Mouse (Mus musculus): ENCODE results near the gene Hdac7.

Gene Hdac7

DNA sequence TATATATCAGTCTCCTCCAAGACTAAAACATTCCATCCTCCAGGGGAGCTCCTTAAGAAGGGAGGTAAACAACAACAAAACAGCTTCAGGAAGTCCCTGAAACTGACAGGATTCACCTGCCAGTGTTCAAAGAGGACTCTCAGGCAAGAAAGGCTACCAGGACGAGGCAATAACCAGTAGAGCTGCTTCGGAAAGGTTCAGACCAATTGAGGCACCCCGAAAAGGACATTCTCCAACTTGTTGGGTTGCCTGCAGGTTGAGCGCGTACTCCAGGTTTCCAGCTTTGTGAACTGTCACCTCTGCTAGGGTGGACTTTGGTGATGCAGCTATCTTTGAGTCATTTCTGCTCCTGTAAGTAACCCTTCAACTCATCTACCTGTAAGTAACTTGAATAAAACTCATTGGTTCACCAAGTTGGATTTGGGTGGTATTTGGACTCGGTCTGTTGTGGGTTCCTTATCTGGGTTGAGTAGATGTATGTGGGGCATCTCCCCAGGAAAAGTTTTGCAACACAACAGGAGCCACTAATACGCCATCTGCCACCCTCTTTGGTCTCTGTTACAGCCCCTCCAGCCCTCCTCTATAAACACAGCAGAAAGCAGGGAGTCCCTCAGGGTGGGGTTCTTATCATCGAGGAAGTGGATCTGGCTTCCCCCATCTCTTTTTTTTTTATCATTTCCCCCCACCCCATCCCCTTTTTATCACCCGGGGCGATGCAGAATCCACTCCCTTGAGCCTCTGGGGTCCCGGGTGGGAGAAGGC, 2.0 kb upstream of the Hdac7 start:
- no peaks in the 10 kb centered on the region for H3K27me3 ChIP-seq (ENCODE audit: control insufficient read depth, insufficient read depth, low read length, poor library complexity, severe bottlenecking)
- DNase-seq (ENCODE audit: low read depth, low spot score): no peak
- no peaks in the 10 kb centered on the region for H3K36me3 ChIP-seq (ENCODE audit: control insufficient read depth, insufficient read depth, low read length, poor library complexity, severe bottlenecking)

DNA sequence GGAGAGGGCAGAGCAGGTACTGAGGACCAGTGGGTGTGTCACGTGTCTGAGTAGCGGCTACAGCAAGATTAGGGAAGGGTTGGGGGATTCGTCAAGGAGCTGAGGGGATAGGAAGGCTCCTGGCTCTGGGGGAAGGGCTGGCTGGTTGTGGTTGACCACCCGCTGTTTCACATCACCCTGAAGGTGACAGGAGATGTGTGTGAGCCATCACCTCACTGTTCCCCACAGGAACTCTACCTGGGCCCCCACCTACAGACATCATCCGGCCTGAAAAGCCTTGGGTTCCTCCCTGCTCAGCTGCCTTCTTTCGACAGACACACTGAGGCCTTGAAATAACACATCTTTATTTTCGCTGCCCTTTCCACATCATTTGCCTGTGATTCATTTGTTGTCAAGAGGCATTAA, 1.1 kb downstream of the Hdac7 start:
- H3K27me3 ChIP-seq (ENCODE audit: control insufficient read depth, insufficient read depth, low read length, poor library complexity, severe bottlenecking): no peaks in the 10 kb centered on the region
- DNase-seq (ENCODE audit: low read depth, low spot score): no peak
- no peaks in the 10 kb centered on the region for H3K36me3 ChIP-seq (ENCODE audit: control insufficient read depth, insufficient read depth, low read length, poor library complexity, severe bottlenecking)

- no peak for DNase-seq (ENCODE audit: low read depth, low spot score)
- no peaks in the 10 kb centered on the region for H3K36me3 ChIP-seq (ENCODE audit: control insufficient read depth, insufficient read depth, low read length, poor library complexity, severe bottlenecking)
- no peaks in the 10 kb centered on the region for H3K27me3 ChIP-seq (ENCODE audit: control insufficient read depth, insufficient read depth, low read length, poor library complexity, severe bottlenecking)
Observed at GRCm38 (mm10) chr15:97842058-97842457, 2.2 kb downstream of the Hdac7 start.

GRCm38 (mm10) chr15:97841383-97841782, 2.9 kb downstream of the Hdac7 start:
- Histone ChIP-seq H3K27me3 (ENCODE audit: control insufficient read depth, insufficient read depth, low read length, poor library complexity, severe bottlenecking) (no peaks in the 10 kb centered on the region), H3K36me3 (ENCODE audit: control insufficient read depth, insufficient read depth, low read length, poor library complexity, severe bottlenecking) (no peaks in the 10 kb centered on the region)
- DNase-seq (ENCODE audit: low read depth, low spot score): no peak

GRCm38 (mm10) chr15:97840781-97841180, 3.5 kb downstream of the Hdac7 start:
- Histone ChIP-seq H3K36me3 (ENCODE audit: control insufficient read depth, insufficient read depth, low read length, poor library complexity, severe bottlenecking) (no peaks in the 10 kb centered on the region), H3K27me3 (ENCODE audit: control insufficient read depth, insufficient read depth, low read length, poor library complexity, severe bottlenecking) (no peaks in the 10 kb centered on the region)
- DNase-seq (ENCODE audit: low read depth, low spot score): peak; percentile 57

- no peaks in the 10 kb centered on the region for H3K36me3 ChIP-seq (ENCODE audit: control insufficient read depth, insufficient read depth, low read length, poor library complexity, severe bottlenecking)
- DNase-seq (ENCODE audit: low read depth, low spot score): no peak
- H3K27me3 ChIP-seq (ENCODE audit: control insufficient read depth, insufficient read depth, low read length, poor library complexity, severe bottlenecking): no peaks in the 10 kb centered on the region
Observed at GRCm38 (mm10) chr15:97839991-97840455, 4.3 kb downstream of the Hdac7 start.

- Histone ChIP-seq H3K27me3 (ENCODE audit: control insufficient read depth, insufficient read depth, low read length, poor library complexity, severe bottlenecking) (no peaks in the 10 kb centered on the region), H3K36me3 (ENCODE audit: control insufficient read depth, insufficient read depth, low read length, poor library complexity, severe bottlenecking) (no peaks in the 10 kb centered on the region)
- no peak for DNase-seq (ENCODE audit: low read depth, low spot score)
Observed at GRCm38 (mm10) chr15:97839473-97839872, 4.8 kb downstream of the Hdac7 start.

DNA sequence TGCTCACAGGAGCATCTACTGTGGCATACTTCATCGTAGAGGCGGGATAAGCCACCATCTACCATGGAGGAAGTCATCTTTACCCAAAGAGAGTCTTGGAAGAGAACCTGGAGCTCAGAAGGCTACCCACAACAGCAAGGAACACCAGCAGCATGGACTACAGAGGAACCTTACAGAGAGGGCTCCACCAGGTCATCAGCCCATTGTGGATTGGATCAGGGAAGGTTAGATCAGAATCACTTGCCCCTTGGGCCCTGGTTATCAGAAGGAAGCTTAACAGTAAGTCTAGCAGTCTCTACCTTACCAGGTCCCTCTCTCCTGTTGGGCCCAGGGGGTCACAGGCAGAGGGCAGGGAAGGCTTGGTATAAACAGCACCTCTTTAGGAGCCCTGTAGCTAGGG, 5.3 kb downstream of the Hdac7 start:
- Histone ChIP-seq H3K27me3 (ENCODE audit: control insufficient read depth, insufficient read depth, low read length, poor library complexity, severe bottlenecking) (no peaks in the 10 kb centered on the region), H3K36me3 (ENCODE audit: control insufficient read depth, insufficient read depth, low read length, poor library complexity, severe bottlenecking) (no peaks in the 10 kb centered on the region)
- no peak for DNase-seq (ENCODE audit: low read depth, low spot score)

- no peak for DNase-seq (ENCODE audit: low read depth, low spot score)
Observed at GRCm38 (mm10) chr15:97838395-97838794, 5.9 kb downstream of the Hdac7 start.

GRCm38 (mm10) chr15:97837491-97838061, 6.7 kb downstream of the Hdac7 start:
- H3K27me3 ChIP-seq (ENCODE audit: control insufficient read depth, insufficient read depth, low read length, poor library complexity, severe bottlenecking): no peaks in the 10 kb centered on the region
- no peaks in the 10 kb centered on the region for H3K36me3 ChIP-seq (ENCODE audit: control insufficient read depth, insufficient read depth, low read length, poor library complexity, severe bottlenecking)
- DNase-seq (ENCODE audit: low read depth, low spot score): peak; percentile 25

More at GRCm38 (mm10) chr15:97838395-97838794, 5.9 kb downstream of the Hdac7 start:
- Histone ChIP-seq H3K36me3 (ENCODE audit: control insufficient read depth, insufficient read depth, low read length, poor library complexity, severe bottlenecking) (no peaks in the 10 kb centered on the region), H3K27me3 (ENCODE audit: control insufficient read depth, insufficient read depth, low read length, poor library complexity, severe bottlenecking) (no peaks in the 10 kb centered on the region)

GRCm38 (mm10) chr15:97836894-97837247, 7.4 kb downstream of the Hdac7 start:
- no peaks in the 10 kb centered on the region for H3K27me3 ChIP-seq (ENCODE audit: control insufficient read depth, insufficient read depth, low read length, poor library complexity, severe bottlenecking)
- no peaks in the 10 kb centered on the region for H3K36me3 ChIP-seq (ENCODE audit: control insufficient read depth, insufficient read depth, low read length, poor library complexity, severe bottlenecking)
- DNase-seq (ENCODE audit: low read depth, low spot score): no peak

DNA sequence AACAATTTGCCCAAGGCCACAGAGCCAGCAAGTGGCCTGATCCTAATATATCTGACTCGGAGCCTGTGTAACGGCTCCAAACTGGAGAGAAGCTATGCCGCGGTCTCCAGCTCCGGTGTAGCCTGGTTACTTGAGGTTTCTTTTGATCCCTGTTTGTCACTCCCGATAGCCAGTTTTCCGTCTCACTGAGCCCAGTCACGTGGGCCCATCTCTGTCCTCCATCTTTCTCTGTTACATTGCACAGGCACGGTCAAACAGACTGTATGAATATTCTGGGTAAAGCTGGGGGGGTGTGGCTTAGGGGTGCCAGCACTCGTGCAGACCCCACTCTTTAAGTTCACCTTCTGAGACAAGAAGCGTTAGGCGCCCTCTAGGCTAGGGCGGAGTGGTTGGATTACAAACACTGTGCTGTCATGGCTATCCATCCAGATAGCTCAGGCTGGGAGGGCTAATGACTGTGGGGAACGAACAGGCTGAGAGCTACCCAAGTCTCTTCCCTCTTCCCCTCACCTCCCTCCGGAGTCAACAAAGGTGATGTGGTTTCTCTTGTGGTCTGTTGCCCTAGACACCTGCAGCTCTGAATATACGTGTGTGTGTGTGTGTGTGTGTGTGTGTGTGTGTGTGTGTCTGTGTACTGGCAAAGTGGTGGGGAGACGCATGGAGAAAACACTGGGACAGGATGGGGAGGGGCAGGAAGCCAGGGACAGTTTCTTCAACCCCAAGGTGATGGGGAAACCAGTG, 8.0 kb downstream of the Hdac7 start:
- Histone ChIP-seq H3K36me3 (ENCODE audit: control insufficient read depth, insufficient read depth, low read length, poor library complexity, severe bottlenecking) (no peaks in the 10 kb centered on the region), H3K27me3 (ENCODE audit: control insufficient read depth, insufficient read depth, low read length, poor library complexity, severe bottlenecking) (no peaks in the 10 kb centered on the region)
- no peak for DNase-seq (ENCODE audit: low read depth, low spot score)

GRCm38 (mm10) chr15:97832764-97833479, 11.4 kb downstream of the Hdac7 start:
- DNase-seq (ENCODE audit: low read depth, low spot score): no peak
- H3K27me3 ChIP-seq (ENCODE audit: control insufficient read depth, insufficient read depth, low read length, poor library complexity, severe bottlenecking): no peaks in the 10 kb centered on the region

GRCm38 (mm10) chr15:97831987-97832640, 12.2 kb downstream of the Hdac7 start:
- no peak for DNase-seq (ENCODE audit: low read depth, low spot score)
- H3K36me3 ChIP-seq (ENCODE audit: control insufficient read depth, insufficient read depth, low read length, poor library complexity, severe bottlenecking): no peaks in the 10 kb centered on the region

More at GRCm38 (mm10) chr15:97832764-97833479, 11.4 kb downstream of the Hdac7 start:
- H3K36me3 ChIP-seq (ENCODE audit: control insufficient read depth, insufficient read depth, low read length, poor library complexity, severe bottlenecking): no peaks in the 10 kb centered on the region

More at GRCm38 (mm10) chr15:97831987-97832640, 12.2 kb downstream of the Hdac7 start:
- no peaks in the 10 kb centered on the region for H3K27me3 ChIP-seq (ENCODE audit: control insufficient read depth, insufficient read depth, low read length, poor library complexity, severe bottlenecking)

Data from splenic B cell, adult 2 months (primary cell).